Comparison of ENCODE assay signal across 8 mouse cellular contexts in genomic region chr14:52020486-52021137, GRCm38 (mm10). TPM values are rescaled to one million over a fixed set of nuclear protein-coding genes. Genes with fewer than 3 reads are reported as not detected.
DNase-seq lines count a peak whose midpoint lies in the region; ATAC-seq and TF ChIP-seq lines count a peak whose summit lies in the region.

TSS of gene Zfp219 (minus strand) at chr14:52020733.

- TF ChIP-seq EP300 in heart, adult 2 months (IDR thresholded peaks at IDR 0.05; ENCODE audit: insufficient read depth, low read depth, low read length): peak; percentile 92

- no peaks in the 10 kb centered on the region for H3K9me3 ChIP-seq in embryonic facial prominence, embryonic 13.5 days
- no peaks in the 10 kb centered on the region for H3K9me3 ChIP-seq in limb, embryonic 12.5 days
- no peaks in the 10 kb centered on the region for H3K9me3 ChIP-seq in midbrain, embryonic 13.5 days

- peak within 1 kb of the TSS; percentile 71 for H3K4me3 ChIP-seq in embryonic facial prominence, embryonic 13.5 days
- peak within 1 kb of the TSS; percentile 71 for H3K4me3 ChIP-seq in heart, adult 2 months
- H3K4me3 ChIP-seq in kidney, adult 2 months (ENCODE audit: insufficient read depth, low read depth, low read length): peak within 1 kb of the TSS; percentile 66
- peak within 1 kb of the TSS; percentile 65 for H3K4me3 ChIP-seq in limb, embryonic 12.5 days (replicated peaks)
- peak within 1 kb of the TSS; percentile 67 for H3K4me3 ChIP-seq in midbrain, embryonic 13.5 days (replicated peaks)

- H3K79me2 ChIP-seq in heart, adult 2 months (replicated peaks; ENCODE audit: control insufficient read depth, insufficient read depth, low read length): no peaks in the 10 kb centered on the region

- H3K4me1 ChIP-seq in embryonic facial prominence, embryonic 13.5 days: peaks cover 39% of the 10 kb centered on the region
- peaks cover 12% of the 10 kb centered on the region for H3K4me1 ChIP-seq in heart, adult 2 months (ENCODE audit: control insufficient read depth, insufficient read depth, low read length)
- peaks cover 35% of the 10 kb centered on the region for H3K4me1 ChIP-seq in kidney, adult 2 months (ENCODE audit: control insufficient read depth, insufficient read depth, low read length)
- H3K4me1 ChIP-seq in limb, embryonic 12.5 days (replicated peaks): peaks cover 34% of the 10 kb centered on the region
- H3K4me1 ChIP-seq in midbrain, embryonic 13.5 days (replicated peaks): peaks cover 54% of the 10 kb centered on the region

- ATAC-seq in embryonic facial prominence, embryonic 13.5 days (ENCODE audit: insufficient number of reproducible peaks, insufficient read depth, low FRiP score, low TSS enrichment, low read depth): peak; percentile 38
- peak; percentile 38 for ATAC-seq in limb, embryonic 12.5 days (ENCODE audit: insufficient number of reproducible peaks, insufficient read depth, low FRiP score, low TSS enrichment, low read depth)
- peak; percentile 36 for ATAC-seq in midbrain, embryonic 13.5 days

- peak within 1 kb of the TSS; percentile 97 for H3K9ac ChIP-seq in embryonic facial prominence, embryonic 13.5 days
- peak within 1 kb of the TSS; percentile 83 for H3K9ac ChIP-seq in heart, adult 2 months (ENCODE audit: low read depth, low read length)
- peak within 1 kb of the TSS; percentile 87 for H3K9ac ChIP-seq in limb, embryonic 12.5 days (replicated peaks)
- peak within 1 kb of the TSS; percentile 94 for H3K9ac ChIP-seq in midbrain, embryonic 13.5 days (replicated peaks)

- no peaks in the 10 kb centered on the region for H3K27me3 ChIP-seq in embryonic facial prominence, embryonic 13.5 days
- H3K27me3 ChIP-seq in heart, adult 2 months (ENCODE audit: control insufficient read depth, insufficient read depth, low read length): no peaks in the 10 kb centered on the region
- H3K27me3 ChIP-seq in kidney, adult 2 months (replicated peaks; ENCODE audit: control insufficient read depth, insufficient read depth, low read length): no peaks in the 10 kb centered on the region
- no peaks in the 10 kb centered on the region for H3K27me3 ChIP-seq in limb, embryonic 12.5 days
- no peaks in the 10 kb centered on the region for H3K27me3 ChIP-seq in midbrain, embryonic 13.5 days

- 7% methylated on average over 15 of the region's 15 CpGs for WGBS in embryonic facial prominence, embryonic 13.5 days
- WGBS in heart, adult 2 months: 9% methylated on average over 15 of the region's 15 CpGs
- WGBS in kidney, adult 2 months: 3% methylated on average over 15 of the region's 15 CpGs
- WGBS in limb, embryonic 12.5 days: 6% methylated on average over 15 of the region's 15 CpGs
- 10% methylated on average over 15 of the region's 15 CpGs for WGBS in midbrain, embryonic 13.5 days

- H3K27ac ChIP-seq in embryonic facial prominence, embryonic 13.5 days: peak within 1 kb of the TSS; percentile 99
- peak within 1 kb of the TSS; percentile 99 for H3K27ac ChIP-seq in heart, adult 2 months
- peak within 1 kb of the TSS; percentile 96 for H3K27ac ChIP-seq in kidney, adult 2 months (ENCODE audit: insufficient read depth, low read depth, low read length)
- peak within 1 kb of the TSS; percentile 99 for H3K27ac ChIP-seq in limb, embryonic 12.5 days
- H3K27ac ChIP-seq in midbrain, embryonic 13.5 days: peak within 1 kb of the TSS; percentile 99

- DNase-seq in B cell, adult 2 months: peak; percentile 60 to 61
- DNase-seq in adrenal gland, postnatal 14 days: peak; percentile 88
- DNase-seq in heart, adult 2 months: peak; percentile 81 to 88
- DNase-seq in kidney, adult 2 months: peak; percentile 94
- DNase-seq in spleen, postnatal 4 days (ENCODE audit: low spot score in 2 of 2): peak; percentile 75 to 87

- TF ChIP-seq CTCF in heart, adult 2 months (IDR thresholded peaks at IDR 0.05): peak; percentile 86
- TF ChIP-seq CTCF in kidney, adult 2 months (conservative IDR thresholded peaks at IDR 0.05; ENCODE audit: insufficient read depth, insufficient read length, low read depth, low read length): peak; percentile 81

- intact Hi-C loops in heart, adult 2 months (cut with DNase I): loop anchor here (1.0 kb wide), 1 partner anchor 11 kb away; no protein-coding TSS in a partner anchor

- peak within 1 kb of the TSS; percentile 68 for H3K4me2 ChIP-seq in embryonic facial prominence, embryonic 13.5 days
- H3K4me2 ChIP-seq in limb, embryonic 12.5 days: peak within 1 kb of the TSS; percentile 66
- peak within 1 kb of the TSS; percentile 73 for H3K4me2 ChIP-seq in midbrain, embryonic 13.5 days (replicated peaks)

- no peaks in the 10 kb centered on the region for H3K36me3 ChIP-seq in embryonic facial prominence, embryonic 13.5 days
- H3K36me3 ChIP-seq in heart, adult 2 months (ENCODE audit: control insufficient read depth, insufficient read depth, low read length): no peaks in the 10 kb centered on the region; the same call in 1 of the 2 replicates
- no peaks in the 10 kb centered on the region for H3K36me3 ChIP-seq in kidney, adult 2 months (ENCODE audit: control insufficient read depth, insufficient read depth, low read length)
- no peaks in the 10 kb centered on the region for H3K36me3 ChIP-seq in limb, embryonic 12.5 days
- no peaks in the 10 kb centered on the region for H3K36me3 ChIP-seq in midbrain, embryonic 13.5 days

- TF ChIP-seq POLR2A in heart, adult 2 months (IDR thresholded peaks at IDR 0.05; ENCODE audit: insufficient read depth, low read depth, low read length): peak; percentile 95
- peak; percentile 86 for TF ChIP-seq POLR2A in kidney, adult 2 months (IDR thresholded peaks at IDR 0.05; ENCODE audit: low read depth, low read length)

RNA-seq across cellular contexts. Expression of gene Zfp219, which starts in this region (rescaled TPM):
- total RNA-seq in adrenal gland, postnatal 14 days (2021): 56.5 and 63.7 TPM in 2 replicates
- 31.1 and 36.0 TPM in 2 replicates for polyA plus RNA-seq in embryonic facial prominence, embryonic 13.5 days (2015; fragmentation: Nextera tagmentation; extraction: Ambion mirVana)
- total RNA-seq in heart, adult 2 months (2021): 10 to 100 TPM; 26.8 to 30.0 TPM
- 38.6 and 42.0 TPM in 2 replicates for polyA plus RNA-seq in heart, adult 2 months (2012; rRNA removed)
- 43.2 and 61.8 TPM in 2 replicates for polyA plus RNA-seq in kidney, adult 2 months (2012; rRNA removed)
- 51.7 and 60.9 TPM in 2 replicates for polyA plus RNA-seq in limb, embryonic 12.5 days (2016; fragmentation: Nextera tagmentation; extraction: Ambion mirVana)
- polyA plus RNA-seq in midbrain, embryonic 13.5 days (2015; fragmentation: Nextera tagmentation; extraction: Ambion mirVana): 56.0 and 63.6 TPM in 2 replicates

Comparison
In these comparisons a context has a peak if more than half of its experiments do, and no peak if none do; other contexts are left out.
1. Peak in every context shown above with its lines: DNase-seq, ATAC-seq, H3K4me3 ChIP-seq and H3K27ac ChIP-seq.